Comparison of ENCODE assay signal across 8 mouse cellular contexts in genomic region chr10:91166890-91167289, GRCm38 (mm10). TPM values are rescaled to one million over a fixed set of nuclear protein-coding genes. Genes with fewer than 3 reads are reported as not detected.
A peak's percentile ranks its signal among the peaks of the same experiment; 100 is the strongest.
DNase-seq lines count a peak whose midpoint lies in the region; ATAC-seq lines count a peak whose summit lies in the region.

No protein-coding gene starts in this region.

- peak overlapping the region; percentile 62 for H3K4me2 ChIP-seq in intestine, embryonic 15.5 days (replicated peaks)
- H3K4me2 ChIP-seq in liver, embryonic 15.5 days = peak overlapping the region; percentile 93
- peak overlapping the region; percentile 14 for H3K4me2 ChIP-seq in neural tube, embryonic 13.5 days

- H3K4me3 ChIP-seq in intestine, embryonic 15.5 days (replicated peaks) = peak overlapping the region; percentile 16; the same call in 1 of the 2 replicates
- H3K4me3 ChIP-seq in liver, embryonic 15.5 days (replicated peaks) = peak overlapping the region; percentile 98
- no peak overlapping the region for H3K4me3 ChIP-seq in neural tube, embryonic 13.5 days

- no peak overlapping the region for H3K9ac ChIP-seq in intestine, embryonic 15.5 days
- peak overlapping the region; percentile 22; the same call in 1 of the 2 replicates for H3K9ac ChIP-seq in liver, embryonic 15.5 days
- H3K9ac ChIP-seq in neural tube, embryonic 13.5 days = no peak overlapping the region

- peak; percentile 4; the same call in 1 of the 2 replicates for ATAC-seq in intestine, embryonic 15.5 days
- ATAC-seq in liver, embryonic 15.5 days (ENCODE audit: insufficient read depth) = no peak
- no peak for ATAC-seq in neural tube, embryonic 13.5 days (ENCODE audit: low read depth)

- H3K27ac ChIP-seq in intestine, embryonic 15.5 days = no peak overlapping the region
- H3K27ac ChIP-seq in liver, embryonic 15.5 days (replicated peaks) = no peak overlapping the region; the same call in 1 of the 2 replicates
- H3K27ac ChIP-seq in neural tube, embryonic 13.5 days (replicated peaks) = no peak overlapping the region

- WGBS in intestine, embryonic 15.5 days = 44% methylated on average over 5 of the region's 5 CpGs
- 47% methylated on average over 5 of the region's 5 CpGs for WGBS in liver, embryonic 15.5 days (ENCODE audit: insufficient replicate concordance)
- 63% methylated on average over 5 of the region's 5 CpGs for WGBS in neural tube, embryonic 13.5 days

- H3K27me3 ChIP-seq in intestine, embryonic 15.5 days (replicated peaks) = no peaks in the 10 kb centered on the region
- no peaks in the 10 kb centered on the region for H3K27me3 ChIP-seq in liver, embryonic 15.5 days
- no peaks in the 10 kb centered on the region for H3K27me3 ChIP-seq in neural tube, embryonic 13.5 days

- H3K36me3 ChIP-seq in intestine, embryonic 15.5 days = peaks cover 19% of the 10 kb centered on the region
- peaks cover 68% of the 10 kb centered on the region for H3K36me3 ChIP-seq in liver, embryonic 15.5 days (replicated peaks)
- peaks cover 28% of the 10 kb centered on the region for H3K36me3 ChIP-seq in neural tube, embryonic 13.5 days

- no peaks in the 10 kb centered on the region for H3K9me3 ChIP-seq in intestine, embryonic 15.5 days
- H3K9me3 ChIP-seq in liver, embryonic 15.5 days (replicated peaks) = no peaks in the 10 kb centered on the region
- no peaks in the 10 kb centered on the region for H3K9me3 ChIP-seq in neural tube, embryonic 13.5 days

- DNase-seq in 416B (ENCODE audit: low read depth) = peak; percentile 83
- DNase-seq in CD8-positive naive resting alpha-beta T cell, adult 2 months (ENCODE audit: low read depth in 2 of 2, low spot score in 2 of 2) = peak; percentile 53 to 72
- peak; percentile 69 to 71 for DNase-seq in cerebellum, postnatal 14 days
- DNase-seq in gastrocnemius, postnatal 14 days = peak; percentile 37
- DNase-seq in ovary, postnatal 10 days (ENCODE audit: low spot score) = no peak

- H3K4me1 ChIP-seq in intestine, embryonic 15.5 days (replicated peaks) = peaks cover 11% of the 10 kb centered on the region
- peaks cover 53% of the 10 kb centered on the region for H3K4me1 ChIP-seq in liver, embryonic 15.5 days (replicated peaks)
- peaks cover 32% of the 10 kb centered on the region for H3K4me1 ChIP-seq in neural tube, embryonic 13.5 days (replicated peaks)

- intact Hi-C loops in gastrocnemius, postnatal 14 days (cut with DNase I; ENCODE audit: low total_unique reads) = no loop called here

RNA-seq across cellular contexts. Expression of gene Tmpo, which starts 14.2 kb away (rescaled TPM):
- 10 to 100 TPM; 56.9 to 66.7 TPM for total RNA-seq in gastrocnemius, postnatal 14 days (2021)
- 165 and 209 TPM in 2 replicates for polyA plus RNA-seq in intestine, embryonic 15.5 days (2015; fragmentation: Nextera tagmentation; extraction: Ambion mirVana)
- 127 and 130 TPM in 2 replicates for polyA plus RNA-seq in liver, embryonic 15.5 days (2015; fragmentation: Nextera tagmentation; extraction: Ambion mirVana)
- polyA plus RNA-seq in neural tube, embryonic 13.5 days (2015; fragmentation: Nextera tagmentation; extraction: Ambion mirVana) = 111 and 141 TPM in 2 replicates

RNA-seq across cellular contexts. Expression of gene Slc25a3, which starts 43.0 kb away (rescaled TPM):
- total RNA-seq in gastrocnemius, postnatal 14 days (2021) = 1,000 to 10,000 TPM in 1 of 2 experiments, 100 to 1,000 TPM in 1; 888 to 1,041 TPM
- 611 and 651 TPM in 2 replicates for polyA plus RNA-seq in intestine, embryonic 15.5 days (2015; fragmentation: Nextera tagmentation; extraction: Ambion mirVana)
- polyA plus RNA-seq in liver, embryonic 15.5 days (2015; fragmentation: Nextera tagmentation; extraction: Ambion mirVana) = 193 and 198 TPM in 2 replicates
- 521 and 534 TPM in 2 replicates for polyA plus RNA-seq in neural tube, embryonic 13.5 days (2015; fragmentation: Nextera tagmentation; extraction: Ambion mirVana)

Comparison
In these comparisons a context has a peak if more than half of its experiments do, and no peak if none do; other contexts are left out.
1. H3K4me2 ChIP-seq: peak in every context shown above with its lines; median percentile 93 in liver, embryonic 15.5 days; 62 in intestine, embryonic 15.5 days; 14 in neural tube, embryonic 13.5 days.